Mouse (Mus musculus) heart, adult 2 months (tissue): ENCODE results near the gene Spg20. TPM values are rescaled to one million over a fixed set of nuclear protein-coding genes. Genes with fewer than 3 reads are reported as not detected.

Experiments
- DNase-seq, 2 experiments: peaks; one replicate each; pipeline ENCODE4 v3.0.0; 2021
- H3K27ac ChIP-seq: fragments of 200-600 bp; 2 replicates; pipeline ENCODE4 v1.8.1; 2022
- H3K27me3 ChIP-seq: fragments of 200-500 bp; 2 replicates; pipeline ENCODE4 v1.6.1; 2012; ENCODE audit warnings: mild to moderate bottlenecking, low read length, inconsistent platforms, mixed read lengths; ENCODE audit not compliant: control insufficient read depth, insufficient read depth
- H3K36me3 ChIP-seq: fragments of 200-500 bp; 2 replicates; pipeline ENCODE4 v1.6.1; 2012; ENCODE audit warnings: low read length, inconsistent platforms; ENCODE audit not compliant: control insufficient read depth, insufficient read depth
- H3K4me1 ChIP-seq: fragments of 200-500 bp; 2 replicates; pipeline ENCODE4 v1.6.1; 2011; ENCODE audit warnings: low read length; ENCODE audit not compliant: control insufficient read depth, insufficient read depth
- H3K4me3 ChIP-seq: fragments of 200-600 bp; 2 replicates; pipeline ENCODE4 v1.8.1; 2022
- H3K79me2 ChIP-seq: fragments of 200-500 bp; replicated peaks from 2 replicates; pipeline ENCODE4 v1.6.1; 2012; ENCODE audit warnings: mild to moderate bottlenecking, inconsistent platforms, low read length, moderate library complexity, mixed read lengths; ENCODE audit not compliant: control insufficient read depth, insufficient read depth
- H3K9ac ChIP-seq: fragments of 200-500 bp; 2 replicates; pipeline ENCODE4 v1.6.1; 2012; ENCODE audit warnings: low read depth, mild to moderate bottlenecking, control low read depth, inconsistent platforms, low read length, mixed read lengths
- CTCF ChIP-seq: fragments of 200-600 bp; IDR thresholded peaks from 2 replicates; pipeline ENCODE4 v1.8.1; 2022; ENCODE audit warnings: antibody characterized with exemption, mild to moderate bottlenecking, moderate library complexity
- EP300 ChIP-seq: fragments of 200-500 bp; IDR thresholded peaks from 2 replicates; pipeline ENCODE4 v1.6.1; 2011; ENCODE audit warnings: low read depth, low read length, control low read depth; ENCODE audit not compliant: insufficient read depth
- POLR2A ChIP-seq: fragments of 200-500 bp; IDR thresholded peaks from 2 replicates; pipeline ENCODE4 v1.6.1; 2011; ENCODE audit warnings: mild to moderate bottlenecking, low read depth, low read length, control low read depth; ENCODE audit not compliant: insufficient read depth
- WGBS: fragments of 180-500 bp; shearing (Covaris S2); methylation state at CpG from one replicate; pipeline ENCODE4 v1.1.7; 2018; 5-methylcytosine and 5-hydroxymethylcytosine counted together
- intact Hi-C: fragments of 180-260 bp; cut with DNase I; formaldehyde crosslinking; loops from one replicate; pipeline ENCODE4 v1.15.1; 2025
- polyA plus RNA-seq: library from polyadenylated mRNA; depleted of rRNA; stranded (reverse); fragments of >200 nt; gene quantifications from 2 replicates; pipeline ENCODE4 v1.2.3, GENCODE M21; 2012
- total RNA-seq, 2 experiments: library from RNA; stranded (reverse); gene quantifications; 2 replicates each; pipeline ENCODE4 v1.2.3; 2021

Gene Spg20
- total and polyA plus RNA-seq, 3 experiments, result 11.9 to 45.7 (median 45.1) TPM

DNA sequence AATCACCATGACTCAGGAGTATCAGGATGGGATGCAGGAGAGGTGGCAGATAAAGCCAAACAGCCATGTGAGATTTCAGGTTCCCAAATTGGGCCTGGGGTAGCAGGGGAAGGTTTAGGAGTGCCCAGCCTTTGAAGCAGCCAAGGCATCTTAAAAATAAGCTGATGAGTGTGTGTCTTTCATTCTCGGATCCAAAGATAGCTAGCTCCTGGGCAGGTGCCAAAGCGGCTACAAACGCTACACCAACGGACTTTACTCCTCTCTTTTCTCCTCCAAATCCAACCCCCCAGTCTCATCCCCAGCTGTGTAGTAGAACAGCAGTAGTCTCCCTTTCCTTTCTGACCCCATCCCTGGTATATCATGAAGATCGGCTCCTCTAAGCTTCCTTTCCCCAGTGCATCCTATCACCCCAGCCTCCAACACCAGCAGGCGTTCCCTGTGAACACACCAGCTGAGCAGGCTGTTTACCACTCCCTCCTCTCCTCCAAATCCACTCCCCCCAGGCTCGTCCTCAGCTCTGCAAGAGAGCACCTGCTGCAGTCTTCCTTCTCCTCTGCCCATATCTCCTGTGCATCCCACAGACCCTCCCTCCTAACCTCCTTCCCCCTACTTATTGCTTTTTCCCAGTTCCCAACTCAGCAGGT lies 44.0 kb upstream of the Spg20 start:
- Histone ChIP-seq H3K4me1 (no peaks in the 10 kb centered on the region), H3K27ac (no peak overlapping the region), H3K4me3 (no peak overlapping the region), H3K79me2 (no peaks in the 10 kb centered on the region), H3K36me3 (no peaks in the 10 kb centered on the region), H3K9ac (no peak overlapping the region), H3K27me3 (no peaks in the 10 kb centered on the region)
- 23% methylated on average over 7 of the region's 7 CpGs for WGBS
- no peak for TF ChIP-seq POLR2A
- no peak for TF ChIP-seq CTCF
- no peak for TF ChIP-seq EP300
- intact Hi-C loops, result loop anchor here (10.0 kb wide), 2 partner anchors 63 to 323 kb away; no protein-coding TSS in a partner anchor
- DNase-seq, result no peak

DNA sequence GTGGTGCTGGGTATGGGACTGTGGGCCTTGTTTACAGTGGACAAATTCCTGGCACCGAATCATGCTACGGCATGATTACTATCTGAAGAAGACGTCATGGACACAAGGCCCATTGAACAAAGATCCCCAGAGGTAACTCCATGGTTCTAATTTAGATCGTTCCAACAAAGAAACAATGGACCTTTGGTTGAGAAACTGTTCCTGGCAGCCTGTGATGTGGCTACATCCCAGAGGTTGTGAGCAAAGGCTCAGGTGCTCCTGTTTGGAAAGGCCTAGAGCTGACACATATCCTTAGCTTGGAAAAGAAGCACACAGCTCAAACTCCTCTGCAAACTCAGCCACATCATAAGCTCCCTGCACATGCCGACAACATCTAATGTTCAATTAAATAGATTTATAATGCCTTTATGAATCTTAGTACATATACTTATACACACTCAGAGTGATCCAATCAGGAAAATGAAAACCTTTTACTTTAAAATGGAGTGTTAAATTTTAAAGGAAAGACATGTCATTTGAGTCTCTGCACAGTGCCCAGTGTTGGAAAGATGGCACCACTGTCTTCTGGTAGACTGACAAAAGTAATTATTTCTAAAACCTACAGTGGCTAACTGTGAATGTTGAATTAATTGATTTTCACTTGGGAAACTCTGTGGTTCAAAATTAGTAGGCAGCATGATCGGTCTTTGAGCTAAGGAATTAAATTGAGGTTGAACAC lies 37.2 kb upstream of the Spg20 start:
- no peaks in the 10 kb centered on the region for H3K4me1 ChIP-seq
- no peak for TF ChIP-seq EP300
- H3K36me3 ChIP-seq, result no peaks in the 10 kb centered on the region
- no peaks in the 10 kb centered on the region for H3K27me3 ChIP-seq
- H3K27ac ChIP-seq, result no peak overlapping the region
- H3K4me3 ChIP-seq, result no peak overlapping the region
- no peak overlapping the region for H3K9ac ChIP-seq
- no peak for DNase-seq
- H3K79me2 ChIP-seq, result no peaks in the 10 kb centered on the region
- intact Hi-C loops, result no loop called here
- 77% methylated on average over 6 of the region's 6 CpGs for WGBS

DNA sequence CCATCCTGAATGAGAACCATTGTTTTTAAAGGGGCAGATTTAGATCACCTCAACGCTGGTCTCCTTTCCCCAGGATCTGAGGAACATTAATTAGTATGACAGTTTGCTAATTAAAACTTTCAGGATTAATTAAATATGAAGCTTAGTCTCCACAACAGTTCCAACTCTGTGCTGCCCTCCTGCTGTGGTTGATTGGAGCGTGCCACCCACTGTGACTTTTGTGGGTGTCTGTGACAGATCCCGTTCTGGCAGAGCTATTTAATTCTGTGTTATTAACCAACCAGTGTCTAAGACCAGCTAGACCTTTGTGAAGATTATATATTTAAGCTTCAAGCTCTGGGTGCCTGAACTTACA lies 36.6 kb upstream of the Spg20 start:
- DNase-seq, result no peak
- H3K4me1 ChIP-seq, result no peaks in the 10 kb centered on the region
- no peak overlapping the region for H3K27ac ChIP-seq
- intact Hi-C loops, result no loop called here
- no peaks in the 10 kb centered on the region for H3K27me3 ChIP-seq
- H3K36me3 ChIP-seq, result no peaks in the 10 kb centered on the region
- no peak for TF ChIP-seq CTCF
- no peaks in the 10 kb centered on the region for H3K79me2 ChIP-seq
- WGBS, result 65% methylated on average over 3 of the region's 3 CpGs
- H3K9ac ChIP-seq, result no peak overlapping the region
- H3K4me3 ChIP-seq, result no peak overlapping the region

DNA sequence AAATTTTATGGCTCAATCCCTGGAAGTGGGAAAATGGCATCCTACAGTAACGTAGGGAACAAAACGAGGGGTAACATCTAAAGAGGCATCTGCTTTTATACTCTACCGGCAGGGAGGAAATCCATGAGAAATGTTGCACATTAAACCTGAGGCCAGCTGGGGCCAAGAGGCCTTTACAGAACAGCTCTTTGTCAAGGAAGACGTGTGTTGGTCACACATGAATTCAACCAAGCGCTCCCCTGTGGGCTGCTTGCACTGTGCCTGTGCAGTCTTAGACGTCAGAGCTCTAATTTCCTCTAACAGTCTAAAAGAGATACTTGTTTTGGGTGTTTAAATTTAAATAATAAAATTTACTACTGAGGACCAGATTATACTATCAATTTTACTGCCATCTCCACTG lies 33.7 kb upstream of the Spg20 start:
- Histone ChIP-seq H3K27me3 (no peaks in the 10 kb centered on the region), H3K4me1 (no peaks in the 10 kb centered on the region), H3K4me3 (no peak overlapping the region), H3K9ac (no peak overlapping the region), H3K27ac (no peak overlapping the region), H3K36me3 (no peaks in the 10 kb centered on the region), H3K79me2 (no peaks in the 10 kb centered on the region)
- no peak for TF ChIP-seq EP300
- TF ChIP-seq POLR2A, result no peak
- TF ChIP-seq CTCF, result no peak
- no peak for DNase-seq
- 50% methylated on average over 6 of the region's 6 CpGs for WGBS
- intact Hi-C loops, result no loop called here

DNA sequence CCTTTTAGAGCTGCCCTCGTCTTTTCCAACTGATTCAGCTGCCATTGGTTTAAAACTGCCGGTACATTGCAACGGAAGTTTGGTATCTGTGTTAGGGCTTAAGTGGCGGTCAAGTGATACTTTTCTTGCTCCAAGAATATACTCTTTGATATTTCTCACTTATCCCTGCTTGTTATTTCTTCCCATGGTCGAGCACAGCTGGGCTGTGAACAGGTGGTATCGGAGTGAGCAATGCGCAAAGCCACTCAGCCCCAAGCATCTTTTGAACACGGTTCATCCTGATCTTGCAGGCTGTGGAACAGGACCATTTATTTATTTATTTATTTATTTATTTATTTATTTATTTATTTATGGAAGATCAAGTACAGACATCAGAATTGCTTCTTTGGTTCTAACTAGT lies 32.3 kb upstream of the Spg20 start:
- H3K27me3 ChIP-seq, result no peaks in the 10 kb centered on the region
- no peaks in the 10 kb centered on the region for H3K79me2 ChIP-seq
- H3K4me1 ChIP-seq, result no peaks in the 10 kb centered on the region
- no peak overlapping the region for H3K9ac ChIP-seq
- DNase-seq, result no peak
- intact Hi-C loops, result loop anchor here (1.0 to 2.0 kb wide), 3 partner anchors 31 to 275 kb away; no protein-coding TSS in a partner anchor
- WGBS, result 57% methylated on average over 8 of the region's 8 CpGs
- no peaks in the 10 kb centered on the region for H3K36me3 ChIP-seq
- H3K4me3 ChIP-seq, result no peak overlapping the region
- TF ChIP-seq POLR2A (no peak), CTCF (no peak), EP300 (no peak)
- no peak overlapping the region for H3K27ac ChIP-seq

DNA sequence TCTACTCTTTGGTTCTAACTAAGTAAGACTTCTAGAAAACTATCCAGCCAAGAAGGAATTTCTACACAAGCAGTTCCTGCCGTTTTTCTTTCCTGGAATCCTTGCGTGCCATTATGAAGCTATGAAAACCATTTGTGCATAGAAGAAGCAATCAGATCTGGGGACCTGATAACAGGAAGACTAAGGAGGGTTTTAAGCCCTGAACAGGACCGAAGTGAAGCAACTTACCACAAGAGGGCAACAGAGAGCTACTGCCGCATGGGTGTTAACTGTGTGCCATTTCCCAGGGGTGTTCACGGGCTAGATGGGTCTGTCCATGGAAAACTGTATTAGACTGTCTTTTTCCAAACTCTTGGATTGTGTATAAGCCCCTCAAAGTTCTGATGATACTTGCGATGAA lies 31.9 kb upstream of the Spg20 start:
- no peaks in the 10 kb centered on the region for H3K36me3 ChIP-seq
- H3K9ac ChIP-seq, result no peak overlapping the region
- TF ChIP-seq POLR2A (no peak), EP300 (peak; percentile 63; the same call in 1 of the 2 replicates), CTCF (peak; percentile 99)
- H3K27ac ChIP-seq, result no peak overlapping the region
- H3K4me1 ChIP-seq, result no peaks in the 10 kb centered on the region
- no peak overlapping the region for H3K4me3 ChIP-seq
- no peaks in the 10 kb centered on the region for H3K79me2 ChIP-seq
- peak; percentile 65 for DNase-seq
- H3K27me3 ChIP-seq, result no peaks in the 10 kb centered on the region
- intact Hi-C loops, result loop anchor here (1.0 to 2.0 kb wide), 3 partner anchors 31 to 275 kb away; no protein-coding TSS in a partner anchor
- 7% methylated on average over 6 of the region's 6 CpGs for WGBS
